Mouse (Mus musculus) stomach, postnatal 0 days (tissue): ENCODE measurements around the gene Cux1.

Experiments
- CTCF ChIP-seq: IDR thresholded peaks from 2 replicates; pipeline ENCODE4 v1.5.1; 2016; ENCODE audit warnings: antibody characterized with exemption, low read depth, mild to moderate bottlenecking, moderate library complexity
- EP300 ChIP-seq: optimal IDR thresholded peaks from 2 replicates; pipeline ENCODE3; 2016; ENCODE audit warnings: antibody characterized with exemption

DNA sequence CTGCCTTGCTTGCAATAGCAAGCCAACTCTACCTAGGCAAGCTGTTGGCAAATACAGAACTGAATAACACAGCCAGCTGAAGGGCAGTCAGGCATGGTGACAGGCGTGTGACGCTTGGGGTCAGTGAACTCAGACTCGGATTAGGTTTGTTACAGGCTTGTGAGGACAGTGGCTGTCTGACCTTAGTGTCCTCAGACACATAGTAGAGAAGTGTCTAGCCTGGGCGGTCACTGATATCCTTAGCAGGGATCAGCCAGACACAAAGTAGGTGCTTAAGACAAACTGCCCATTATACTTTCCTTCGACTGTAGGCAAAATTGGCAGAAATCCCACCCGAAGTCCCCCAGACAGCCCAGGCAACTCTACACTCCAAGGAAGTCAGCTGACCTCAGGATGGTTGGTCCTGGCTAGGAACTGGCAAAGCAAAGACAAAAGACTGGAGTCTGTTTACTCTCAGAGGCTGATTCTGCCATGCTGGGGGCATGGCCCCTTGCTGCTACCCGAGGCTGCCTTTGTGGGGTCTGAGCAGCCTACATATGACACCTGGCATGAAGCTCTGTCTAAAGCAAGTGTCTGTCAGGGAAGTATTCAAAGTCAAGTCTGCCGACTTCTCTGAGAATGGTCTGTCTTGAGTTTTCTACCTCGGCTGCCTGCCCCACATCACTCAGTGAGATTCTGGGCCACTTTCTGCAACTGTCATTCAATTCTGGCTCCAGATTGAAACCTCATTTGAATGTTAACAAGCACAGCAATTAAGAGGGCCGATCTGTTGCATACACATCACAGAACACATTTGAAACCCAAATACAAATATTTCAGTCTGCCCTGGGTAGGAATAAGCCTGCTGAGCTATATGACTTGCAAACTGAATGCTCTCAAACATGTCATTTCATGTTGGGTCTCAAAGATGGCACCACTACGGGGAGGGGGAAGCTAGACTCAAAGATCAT, 124.8 kb downstream of the Cux1 start:
- TF ChIP-seq CTCF (no peak), EP300 (no peak)
